In the genomic region with DNA sequence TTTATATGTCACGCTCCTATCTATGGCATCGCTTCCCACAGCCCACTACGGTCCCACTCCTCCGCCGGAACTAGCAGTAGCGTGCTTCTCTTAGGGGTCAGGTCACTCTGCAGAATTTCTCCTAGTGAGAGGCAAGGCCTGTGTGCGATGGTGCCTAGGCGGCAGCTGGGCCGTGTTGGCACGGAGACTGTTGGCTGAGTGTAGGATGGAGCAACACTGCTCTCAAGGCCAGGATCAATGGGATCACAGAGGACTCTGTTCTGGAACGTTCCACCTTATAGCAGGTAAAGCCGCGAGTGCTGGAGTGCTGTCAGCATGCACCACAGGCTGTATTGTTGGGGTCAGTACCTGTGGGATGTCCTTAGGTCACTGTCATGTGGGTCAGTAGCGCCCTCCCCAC, we compare ENCODE assay signal across 24 mouse cellular contexts. TPM values are rescaled to one million over a fixed set of nuclear protein-coding genes. Genes with fewer than 3 reads are reported as not detected.
DNase-seq lines count a peak whose midpoint lies in the region; ATAC-seq and TF ChIP-seq lines count a peak whose summit lies in the region.
"Had no signal": no experiment of that assay in that cellular context is flagged by ENCODE, and none has a peak within 500 bp of the region (broad histone marks: within the 10 kb centered on the region; RNA-seq: fewer than 3 reads in every experiment).

No protein-coding gene starts in this region.

- no peak for ATAC-seq in lung, postnatal 0 days
- ATAC-seq: CD4-positive, CD25-positive, alpha-beta regulatory T cell, adult 4 months; midbrain, embryonic 16.5 days had no signal

- WGBS in lung, postnatal 0 days = 76% methylated on average over 14 of the region's 14 CpGs

- no peak for TF ChIP-seq CTCF in lung, postnatal 0 days (IDR thresholded peaks at IDR 0.05)

- peak; percentile 64 for DNase-seq in adrenal gland, postnatal 14 days
- DNase-seq in adrenal gland, postnatal 4 days (ENCODE audit: low spot score in 2 of 2) = no peak
- peak; percentile 32 for DNase-seq in left cerebral cortex, postnatal 4 days
- DNase-seq in left cerebral cortex, postnatal 10 days (ENCODE audit: extremely low spot score in 1 of 2, low spot score in 2 of 2) = no peak
- DNase-seq in lung, postnatal 0 days (ENCODE audit: low spot score) = peak; percentile 45
- no peak for DNase-seq in lung, postnatal 14 days
- DNase-seq in lung, postnatal 25 days (ENCODE audit: low spot score) = peak; percentile 46
- no peak for DNase-seq in urinary bladder, postnatal 25 days (ENCODE audit: low spot score)
- DNase-seq: cerebellum, adult 11 months; kidney, adult 11 months; kidney, postnatal 36 days; retina, postnatal 1 day; thymus, postnatal 25 days had no signal

- no peak overlapping the region for H3K9ac ChIP-seq in lung, postnatal 0 days (replicated peaks; ENCODE audit: low read depth)
- H3K9ac ChIP-seq: embryonic facial prominence, embryonic 13.5 days; forebrain, embryonic 12.5 days; kidney, embryonic 15.5 days; liver, embryonic 14.5 days; neural tube, embryonic 13.5 days had no signal

- no peak overlapping the region for H3K4me3 ChIP-seq in lung, postnatal 0 days (ENCODE audit: low read depth, low read length)
- H3K4me3 ChIP-seq: embryonic facial prominence, embryonic 13.5 days; erythroblast, embryonic 14.5 days; forebrain, embryonic 12.5 days; heart, embryonic 10.5 days; kidney, embryonic 15.5 days; midbrain, embryonic 10.5 days; myocyte; neural tube, embryonic 13.5 days had no signal

- H3K27me3 ChIP-seq in lung, postnatal 0 days (replicated peaks; ENCODE audit: insufficient read depth, low read length) = no peaks in the 10 kb centered on the region
- H3K27me3 ChIP-seq: embryonic facial prominence, embryonic 13.5 days; forebrain, embryonic 12.5 days; kidney, embryonic 15.5 days; neural tube, embryonic 13.5 days had no signal

- H3K4me1 ChIP-seq in lung, postnatal 0 days (ENCODE audit: insufficient read depth, low read depth, low read length) = peaks cover 7% of the 10 kb centered on the region; the same call in 1 of the 2 replicates
- H3K4me1 ChIP-seq: forebrain, embryonic 12.5 days; midbrain, embryonic 10.5 days had no signal

- intact Hi-C loops in left cerebral cortex, postnatal 4 days (cut with DNase I) = loop anchor here (10.0 kb wide), 1 partner anchor 86 kb away; no protein-coding TSS in a partner anchor
- intact Hi-C loops in left cerebral cortex, postnatal 10 days (cut with DNase I) = loop anchor here (10.0 kb wide), 1 partner anchor 306 kb away; no protein-coding TSS in a partner anchor

- TF ChIP-seq EP300 in lung, postnatal 0 days (IDR thresholded peaks at IDR 0.05) = no peak

- no peaks in the 10 kb centered on the region for H3K9me3 ChIP-seq in lung, postnatal 0 days (ENCODE audit: low read length)
- H3K9me3 ChIP-seq: embryonic facial prominence, embryonic 13.5 days; forebrain, embryonic 12.5 days; heart, embryonic 10.5 days; kidney, embryonic 15.5 days; midbrain, embryonic 10.5 days; neural tube, embryonic 13.5 days had no signal

- H3K27ac ChIP-seq in lung, postnatal 0 days (ENCODE audit: low read length) = no peak overlapping the region
- H3K27ac ChIP-seq: embryonic facial prominence, embryonic 13.5 days; forebrain, embryonic 12.5 days; heart, embryonic 10.5 days; kidney, embryonic 15.5 days; liver, embryonic 14.5 days; midbrain, embryonic 10.5 days; neural tube, embryonic 13.5 days had no signal

- H3K36me3 ChIP-seq in lung, postnatal 0 days (ENCODE audit: insufficient read depth, low read length) = no peaks in the 10 kb centered on the region
- H3K36me3 ChIP-seq: embryonic facial prominence, embryonic 13.5 days; forebrain, embryonic 12.5 days; heart, embryonic 10.5 days; kidney, embryonic 15.5 days; midbrain, embryonic 10.5 days; neural tube, embryonic 13.5 days had no signal

- H3K4me2 ChIP-seq in lung, postnatal 0 days (replicated peaks; ENCODE audit: low read depth, low read length) = no peak overlapping the region
- H3K4me2 ChIP-seq: embryonic facial prominence, embryonic 13.5 days; forebrain, embryonic 12.5 days; kidney, embryonic 15.5 days; neural tube, embryonic 13.5 days had no signal

RNA-seq across cellular contexts. Expression of a gene that starts 48.1 kb away (rescaled TPM):
- total RNA-seq in adrenal gland, postnatal 14 days (2021) = 78.0 and 79.5 TPM in 2 replicates
- 10 to 100 TPM; 64.6 to 75.2 TPM for total RNA-seq in adrenal gland, postnatal 4 days (2021)
- total RNA-seq in left cerebral cortex, postnatal 4 days (2021) = 10 to 100 TPM; 27.4 to 28.0 TPM
- 10 to 100 TPM; 34.0 to 43.9 TPM for total RNA-seq in left cerebral cortex, postnatal 10 days (2021)
- 29.7 and 35.5 TPM in 2 replicates for polyA plus RNA-seq in lung, postnatal 0 days (2015; fragmentation: Nextera tagmentation; extraction: Ambion mirVana)
- polyA plus RNA-seq: erythroblast, embryonic 14.5 days had no signal

Comparison
In these comparisons a context has a peak if more than half of its experiments do, and no peak if none do; other contexts are left out.
1. DNase-seq: peak in adrenal gland, postnatal 14 days (single experiment), left cerebral cortex, postnatal 4 days (single experiment), lung, postnatal 0 days (single experiment) and lung, postnatal 25 days (single experiment); none in adrenal gland, postnatal 4 days (0 of 2), left cerebral cortex, postnatal 10 days (0 of 2), lung, postnatal 14 days (single experiment) and urinary bladder, postnatal 25 days (single experiment).